Mouse (Mus musculus) limb, embryonic 10.5 days (tissue): Measurements from ENCODE around the gene Ptprg. TPM values are rescaled to one million over a fixed set of nuclear protein-coding genes. Genes with fewer than 3 reads are reported as not detected.

Source experiments
- DNase-seq: peaks from one replicate; pipeline ENCODE4 v3.0.0-alpha.2; 2017; ENCODE audit warnings: low spot score
- H3K27ac ChIP-seq: fragments of 300-500 bp; sonication (generic); 2 replicates; pipeline ENCODE4 v1.5.1; 2016; ENCODE audit warnings: mild to moderate bottlenecking
- H3K27me3 ChIP-seq: fragments of 300-500 bp; sonication (generic); 2 replicates; pipeline ENCODE4 v1.6.1; 2016; ENCODE audit warnings: low read depth, mild to moderate bottlenecking; ENCODE audit not compliant: poor library complexity, severe bottlenecking
- H3K36me3 ChIP-seq: fragments of 300-500 bp; sonication (generic); 2 replicates; pipeline ENCODE4 v1.6.1; 2016; ENCODE audit warnings: mild to moderate bottlenecking, moderate library complexity
- H3K4me1 ChIP-seq: fragments of 300-500 bp; sonication (generic); 2 replicates; pipeline ENCODE4 v1.6.1; 2016
- H3K4me3 ChIP-seq: fragments of 300-500 bp; sonication (generic); 2 replicates; pipeline ENCODE4 v1.5.1; 2016; ENCODE audit warnings: mild to moderate bottlenecking, moderate library complexity
- H3K9me3 ChIP-seq: fragments of 300-500 bp; sonication (generic); replicated peaks from 2 replicates; pipeline ENCODE4 v1.6.1; 2016; ENCODE audit warnings: mild to moderate bottlenecking
- WGBS: fragments of 180-500 bp; shearing (Covaris S2); methylation state at CpG from one replicate; pipeline ENCODE4 v1.1.7; 2016; 5-methylcytosine and 5-hydroxymethylcytosine counted together
- polyA plus RNA-seq: library from polyadenylated mRNA; unstranded; fragments of >200 nt; fragmentation: Nextera tagmentation; extraction: Ambion mirVana; gene quantifications from 2 replicates; pipeline ENCODE4 v1.2.1, GENCODE M21; 2016

The Ptprg gene
- polyA plus RNA-seq, 1 experiment from 2014 or later: 40.3 TPM

GRCm38 (mm10) chr14:11639366-11639765, 86.0 kb downstream of the Ptprg start:
- H3K4me1 ChIP-seq: peaks cover 12% of the 10 kb centered on the region; the same call in 1 of the 2 replicates
- H3K4me3 ChIP-seq: no peak overlapping the region
- no peaks in the 10 kb centered on the region for H3K27me3 ChIP-seq
- H3K9me3 ChIP-seq: no peaks in the 10 kb centered on the region
- WGBS: 95% methylated on average over 5 of the region's 5 CpGs
- H3K36me3 ChIP-seq: no peaks in the 10 kb centered on the region
- H3K27ac ChIP-seq: no peak overlapping the region
- DNase-seq: no peak

- no peaks in the 10 kb centered on the region for H3K36me3 ChIP-seq
- H3K27ac ChIP-seq: no peak overlapping the region
- no peak for DNase-seq
- H3K4me1 ChIP-seq: peaks cover 13% of the 10 kb centered on the region; the same call in 1 of the 2 replicates
- no peak overlapping the region for H3K4me3 ChIP-seq
- no peaks in the 10 kb centered on the region for H3K27me3 ChIP-seq
- no peaks in the 10 kb centered on the region for H3K9me3 ChIP-seq
Measured at GRCm38 (mm10) chr14:11640372-11640771, 87.0 kb downstream of the Ptprg start.

GRCm38 (mm10) chr14:11640996-11641395, 87.7 kb downstream of the Ptprg start:
- no peak for DNase-seq
- Histone ChIP-seq H3K27me3 (no peaks in the 10 kb centered on the region), H3K9me3 (no peaks in the 10 kb centered on the region), H3K36me3 (no peaks in the 10 kb centered on the region), H3K4me3 (no peak overlapping the region), H3K4me1 (peaks cover 13% of the 10 kb centered on the region; the same call in 1 of the 2 replicates), H3K27ac (no peak overlapping the region)
- WGBS: 97% methylated on average over 3 of the region's 3 CpGs

GRCm38 (mm10) chr14:11642977-11643376, 89.6 kb downstream of the Ptprg start:
- 97% methylated on average over 1 of the region's 1 CpGs for WGBS
- no peaks in the 10 kb centered on the region for H3K9me3 ChIP-seq
- no peak for DNase-seq

GRCm38 (mm10) chr14:11657374-11657773, 104.0 kb downstream of the Ptprg start:
- Histone ChIP-seq H3K27ac (no peak overlapping the region), H3K4me1 (0 out of 2 replicates have a peak, but pooled peaks cover 4% of the 10 kb centered on the region), H3K9me3 (no peaks in the 10 kb centered on the region), H3K27me3 (no peaks in the 10 kb centered on the region), H3K4me3 (no peak overlapping the region), H3K36me3 (no peaks in the 10 kb centered on the region)
- 85% methylated on average over 6 of the region's 6 CpGs for WGBS
- no peak for DNase-seq

More at GRCm38 (mm10) chr14:11642977-11643376, 89.6 kb downstream of the Ptprg start:
- H3K27me3 ChIP-seq: no peaks in the 10 kb centered on the region
- H3K27ac ChIP-seq: no peak overlapping the region
- H3K36me3 ChIP-seq: no peaks in the 10 kb centered on the region
- H3K4me3 ChIP-seq: no peak overlapping the region
- peaks cover 13% of the 10 kb centered on the region; the same call in 1 of the 2 replicates for H3K4me1 ChIP-seq

- no peak overlapping the region for H3K27ac ChIP-seq
- no peaks in the 10 kb centered on the region for H3K27me3 ChIP-seq
- peaks cover 59% of the 10 kb centered on the region for H3K4me1 ChIP-seq
- no peak for DNase-seq
- H3K36me3 ChIP-seq: no peaks in the 10 kb centered on the region
- no peak overlapping the region for H3K4me3 ChIP-seq
- 18% methylated on average over 11 of the region's 11 CpGs for WGBS
- H3K9me3 ChIP-seq: no peaks in the 10 kb centered on the region
Measured at GRCm38 (mm10) chr14:11663661-11664215, 110.4 kb downstream of the Ptprg start.

GRCm38 (mm10) chr14:11664302-11664701, 111.0 kb downstream of the Ptprg start:
- Histone ChIP-seq H3K4me1 (peaks cover 59% of the 10 kb centered on the region), H3K27me3 (no peaks in the 10 kb centered on the region), H3K9me3 (no peaks in the 10 kb centered on the region), H3K4me3 (no peak overlapping the region), H3K27ac (no peak overlapping the region), H3K36me3 (no peaks in the 10 kb centered on the region)
- DNase-seq: peak; percentile 51
- WGBS: 24% methylated on average over 9 of the region's 9 CpGs

- Histone ChIP-seq H3K4me1 (peaks cover 59% of the 10 kb centered on the region), H3K36me3 (no peaks in the 10 kb centered on the region), H3K9me3 (no peaks in the 10 kb centered on the region), H3K27me3 (no peaks in the 10 kb centered on the region), H3K27ac (no peak overlapping the region), H3K4me3 (no peak overlapping the region)
- 69% methylated on average over 7 of the region's 7 CpGs for WGBS
- no peak for DNase-seq
Measured at GRCm38 (mm10) chr14:11665046-11665445, 111.7 kb downstream of the Ptprg start.

GRCm38 (mm10) chr14:11667762-11668161, 114.4 kb downstream of the Ptprg start:
- no peak overlapping the region for H3K4me3 ChIP-seq
- WGBS: 34% methylated on average over 3 of the region's 3 CpGs
- no peaks in the 10 kb centered on the region for H3K36me3 ChIP-seq
- no peaks in the 10 kb centered on the region for H3K9me3 ChIP-seq
- DNase-seq: no peak
- no peaks in the 10 kb centered on the region for H3K27me3 ChIP-seq
- H3K27ac ChIP-seq: no peak overlapping the region
- peaks cover 66% of the 10 kb centered on the region for H3K4me1 ChIP-seq

GRCm38 (mm10) chr14:11670847-11671246, 117.5 kb downstream of the Ptprg start:
- no peak for DNase-seq
- Histone ChIP-seq H3K4me1 (peaks cover 40% of the 10 kb centered on the region), H3K27ac (no peak overlapping the region), H3K9me3 (no peaks in the 10 kb centered on the region), H3K36me3 (no peaks in the 10 kb centered on the region), H3K27me3 (no peaks in the 10 kb centered on the region), H3K4me3 (no peak overlapping the region)
- WGBS: 16% methylated on average over 6 of the region's 6 CpGs

GRCm38 (mm10) chr14:11672981-11673547, 119.7 kb downstream of the Ptprg start:
- Histone ChIP-seq H3K9me3 (no peaks in the 10 kb centered on the region), H3K4me3 (no peak overlapping the region), H3K36me3 (no peaks in the 10 kb centered on the region), H3K27ac (no peak overlapping the region), H3K27me3 (no peaks in the 10 kb centered on the region), H3K4me1 (peaks cover 18% of the 10 kb centered on the region)
- 85% methylated on average over 3 of the region's 3 CpGs for WGBS
- DNase-seq: no peak

- Histone ChIP-seq H3K9me3 (no peaks in the 10 kb centered on the region), H3K27ac (no peak overlapping the region), H3K4me1 (peaks cover 26% of the 10 kb centered on the region), H3K27me3 (no peaks in the 10 kb centered on the region), H3K36me3 (no peaks in the 10 kb centered on the region), H3K4me3 (no peak overlapping the region)
- 85% methylated on average over 4 of the region's 4 CpGs for WGBS
- DNase-seq: no peak
Measured at GRCm38 (mm10) chr14:11678201-11678600, 124.9 kb downstream of the Ptprg start.

- H3K9me3 ChIP-seq: no peaks in the 10 kb centered on the region
- no peaks in the 10 kb centered on the region for H3K27me3 ChIP-seq
- WGBS: 50% methylated on average over 3 of the region's 3 CpGs
- no peak overlapping the region for H3K4me3 ChIP-seq
- no peaks in the 10 kb centered on the region for H3K36me3 ChIP-seq
- no peak overlapping the region for H3K27ac ChIP-seq
- no peak for DNase-seq
- peaks cover 40% of the 10 kb centered on the region for H3K4me1 ChIP-seq
Measured at GRCm38 (mm10) chr14:11679741-11680140, 126.4 kb downstream of the Ptprg start.

- Histone ChIP-seq H3K27ac (no peak overlapping the region), H3K27me3 (no peaks in the 10 kb centered on the region), H3K36me3 (no peaks in the 10 kb centered on the region), H3K4me1 (peaks cover 42% of the 10 kb centered on the region), H3K9me3 (no peaks in the 10 kb centered on the region), H3K4me3 (no peak overlapping the region)
- 90% methylated on average over 2 of the region's 2 CpGs for WGBS
- no peak for DNase-seq
Measured at GRCm38 (mm10) chr14:11680621-11681020, 127.3 kb downstream of the Ptprg start.
